In the genomic region with DNA sequence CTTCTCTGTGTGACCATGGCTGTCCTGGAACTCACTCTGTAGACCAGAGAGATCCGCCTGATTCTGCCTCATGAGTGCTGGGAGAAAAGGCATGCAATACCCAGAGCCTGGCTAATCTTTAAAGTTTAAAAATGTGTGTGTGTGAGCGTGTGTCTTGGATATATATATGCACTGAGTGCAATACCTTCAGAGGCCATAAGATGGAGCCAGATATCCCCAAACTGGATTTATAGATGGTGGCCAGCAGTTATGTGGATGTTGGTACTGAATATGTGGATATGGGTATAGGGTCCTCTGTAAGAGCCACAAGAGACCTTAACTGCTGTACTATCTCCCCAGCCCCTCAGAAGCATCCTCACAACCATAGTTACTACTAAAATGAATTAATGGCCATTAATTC, we compare ENCODE assay signal across 8 mouse cellular contexts.
DNase-seq lines count a peak whose midpoint lies in the region; ATAC-seq and TF ChIP-seq lines count a peak whose summit lies in the region.

No protein-coding gene starts in this region.

- TF ChIP-seq CTCF in heart, postnatal 0 days (IDR thresholded peaks at IDR 0.05; ENCODE audit: low read depth), result peak; percentile 66

- intact Hi-C loops in heart, postnatal 25 days (cut with DNase I), result loop anchor here (2.0 kb wide), 1 partner anchor 248 kb away; no protein-coding TSS in a partner anchor
- intact Hi-C loops in left cerebral cortex, postnatal 4 days (cut with DNase I), result loop anchor here (5.0 kb wide), 2 partner anchors 237 to 472 kb away; partner anchors contain the start of gene Ppp1r14a

- 0 out of 2 replicates have a peak, but pooled peaks cover 5% of the 10 kb centered on the region for H3K9me3 ChIP-seq in heart, postnatal 0 days (replicated peaks; ENCODE audit: control insufficient read depth, low read length)

- no peak overlapping the region for H3K4me2 ChIP-seq in heart, postnatal 0 days (ENCODE audit: low read depth, low read length)

- no peak for TF ChIP-seq EP300 in heart, postnatal 0 days (IDR thresholded peaks at IDR 0.05; ENCODE audit: low read depth)

- no peaks in the 10 kb centered on the region for H3K36me3 ChIP-seq in heart, postnatal 0 days (replicated peaks; ENCODE audit: control insufficient read depth, insufficient read depth, low read length)

- H3K27me3 ChIP-seq in heart, postnatal 0 days (ENCODE audit: control insufficient read depth, insufficient read depth, low read length), result peaks cover 60% of the 10 kb centered on the region

- no peak for ATAC-seq in heart, postnatal 0 days (ENCODE audit: insufficient read depth, low read depth)
- ATAC-seq in inflammation-experienced regulatory T-cells, adult 6 months, result no peak

- DNase-seq in heart, postnatal 0 days (ENCODE audit: low spot score), result no peak
- DNase-seq in heart, postnatal 25 days (ENCODE audit: low spot score), result no peak
- peak; percentile 30 for DNase-seq in ovary, postnatal 14 days (ENCODE audit: low spot score)
- DNase-seq in ovary, postnatal 36 days (ENCODE audit: low spot score), result no peak
- DNase-seq in ZHBTc4 (ENCODE audit: low read depth, low spot score), result peak; percentile 69
- peak; percentile 42 for DNase-seq in left cerebral cortex, postnatal 4 days
- no peak for DNase-seq in testis, postnatal 14 days (ENCODE audit: low spot score)

- whole genome bisulfite sequencing in heart, postnatal 0 days, result 39% methylated on average over 2 of the region's 2 CpGs

- no peaks in the 10 kb centered on the region for H3K4me1 ChIP-seq in heart, postnatal 0 days (ENCODE audit: control insufficient read depth, insufficient read depth)

- no peak overlapping the region for H3K4me3 ChIP-seq in heart, postnatal 0 days (ENCODE audit: low read depth, low read length)

- no peak overlapping the region for H3K27ac ChIP-seq in heart, postnatal 0 days (ENCODE audit: low read depth)

- H3K9ac ChIP-seq in heart, postnatal 0 days (replicated peaks; ENCODE audit: low read depth, low read length), result no peak overlapping the region

Comparison
In these comparisons a context has a peak if more than half of its experiments do, and no peak if none do; other contexts are left out.
1. DNase-seq: peak in ovary, postnatal 14 days (single experiment), ZHBTc4 (single experiment) and left cerebral cortex, postnatal 4 days (single experiment); none in heart, postnatal 0 days (single experiment), heart, postnatal 25 days (single experiment), ovary, postnatal 36 days (single experiment) and testis, postnatal 14 days (single experiment).